Mouse (Mus musculus) hindbrain, embryonic 15.5 days (tissue): ENCODE measurements around the gene Slc5a10. TPM values are rescaled to one million over a fixed set of nuclear protein-coding genes. Genes with fewer than 3 reads are reported as not detected.

ENCODE experiments used
- ATAC-seq: fragments of 200-750 bp; cut with Nextera tagmentation; 2 replicates; pipeline ENCODE4 v1.8.0; 2017; ENCODE audit warnings: low read depth, moderate number of reproducible peaks, moderate TSS enrichment; ENCODE audit not compliant: low FRiP score
- H3K27ac ChIP-seq: fragments of 300-500 bp; sonication (generic); replicated peaks from 2 replicates; pipeline ENCODE4 v1.5.1; 2015; ENCODE audit warnings: mild to moderate bottlenecking, inconsistent platforms
- H3K27me3 ChIP-seq: fragments of 300-500 bp; sonication (generic); 2 replicates; pipeline ENCODE4 v1.6.1; 2015; ENCODE audit warnings: control low read depth, inconsistent platforms
- H3K36me3 ChIP-seq: fragments of 300-500 bp; sonication (generic); 2 replicates; pipeline ENCODE4 v1.6.1; 2015; ENCODE audit warnings: control low read depth, inconsistent platforms
- H3K4me1 ChIP-seq: fragments of 300-500 bp; sonication (generic); replicated peaks from 2 replicates; pipeline ENCODE4 v1.6.1; 2015; ENCODE audit warnings: control low read depth, inconsistent platforms
- H3K4me2 ChIP-seq: fragments of 300-500 bp; sonication (generic); 2 replicates; pipeline ENCODE4 v1.6.1; 2015; ENCODE audit warnings: moderate library complexity, mild to moderate bottlenecking, inconsistent platforms
- H3K4me3 ChIP-seq: fragments of 300-500 bp; sonication (generic); 2 replicates; pipeline ENCODE4 v1.5.1; 2015; ENCODE audit warnings: mild to moderate bottlenecking, inconsistent platforms
- H3K9ac ChIP-seq: fragments of 300-500 bp; sonication (generic); 2 replicates; pipeline ENCODE4 v1.6.1; 2015; ENCODE audit warnings: inconsistent platforms
- H3K9me3 ChIP-seq: fragments of 300-500 bp; sonication (generic); 2 replicates; pipeline ENCODE4 v1.6.1; 2016; ENCODE audit warnings: control low read depth, inconsistent platforms
- WGBS: fragments of 180-500 bp; shearing (Covaris S2); methylation state at CpG from one replicate; pipeline ENCODE4 v1.1.7; 2015; 5-methylcytosine and 5-hydroxymethylcytosine counted together
- polyA plus RNA-seq: library from polyadenylated mRNA; unstranded; fragments of >200 nt; fragmentation: Nextera tagmentation; extraction: Ambion mirVana; gene quantifications from 2 replicates; pipeline ENCODE4 v1.2.1, GENCODE M21; 2015

Slc5a10 gene
- polyA plus RNA-seq, 1 experiment from 2014 or later: not detected

DNA sequence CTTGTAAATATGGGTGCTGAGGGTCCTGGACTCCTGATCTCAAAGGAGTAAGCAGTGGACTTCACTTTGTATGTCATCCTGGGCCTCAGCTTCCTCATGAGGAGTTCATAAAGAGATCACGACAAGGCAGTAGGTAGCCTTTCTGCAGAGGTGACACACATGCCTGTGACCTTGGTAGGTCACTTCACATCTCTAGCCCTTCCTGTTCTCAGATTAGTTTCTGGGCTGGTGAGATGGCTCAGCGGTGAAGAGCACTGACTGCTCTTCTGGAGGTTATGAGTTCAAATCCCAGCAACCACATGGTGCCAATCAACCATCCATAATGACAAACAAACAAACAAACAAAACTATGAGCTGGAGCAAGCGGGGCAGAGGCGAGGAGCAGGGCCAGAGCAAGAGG is 42.9 kb downstream of the Slc5a10 start:
- 88% methylated on average over 4 of the region's 4 CpGs for WGBS
- peaks cover 7% of the 10 kb centered on the region; the same call in 1 of the 2 replicates for H3K27me3 ChIP-seq
- no peak overlapping the region for H3K9ac ChIP-seq
- H3K9me3 ChIP-seq: no peaks in the 10 kb centered on the region
- no peak overlapping the region for H3K27ac ChIP-seq
- H3K4me1 ChIP-seq: peaks cover 15% of the 10 kb centered on the region
- H3K36me3 ChIP-seq: no peaks in the 10 kb centered on the region
- no peak for ATAC-seq
- H3K4me2 ChIP-seq: no peak overlapping the region
- H3K4me3 ChIP-seq: no peak overlapping the region

- Histone ChIP-seq H3K4me2 (no peak overlapping the region), H3K36me3 (no peaks in the 10 kb centered on the region), H3K9ac (no peak overlapping the region), H3K27me3 (0 out of 2 replicates have a peak, but pooled peaks cover 2% of the 10 kb centered on the region), H3K27ac (no peak overlapping the region), H3K9me3 (no peaks in the 10 kb centered on the region), H3K4me3 (no peak overlapping the region), H3K4me1 (peaks cover 15% of the 10 kb centered on the region)
- WGBS: 78% methylated on average over 7 of the region's 7 CpGs
- no peak for ATAC-seq
Measured at GRCm38 (mm10) chr11:61676216-61676854, 44.3 kb downstream of the Slc5a10 start.

- 62% methylated on average over 2 of the region's 2 CpGs for WGBS
- H3K27ac ChIP-seq: no peak overlapping the region
- H3K9me3 ChIP-seq: no peaks in the 10 kb centered on the region
- ATAC-seq: no peak
- H3K27me3 ChIP-seq: 0 out of 2 replicates have a peak, but pooled peaks cover 2% of the 10 kb centered on the region
- no peak overlapping the region for H3K4me2 ChIP-seq
- H3K4me3 ChIP-seq: no peak overlapping the region
- no peak overlapping the region for H3K9ac ChIP-seq
- H3K4me1 ChIP-seq: peaks cover 15% of the 10 kb centered on the region
- no peaks in the 10 kb centered on the region for H3K36me3 ChIP-seq
Measured at GRCm38 (mm10) chr11:61675332-61675731, 45.3 kb downstream of the Slc5a10 start.

GRCm38 (mm10) chr11:61674839-61675159 is 45.8 kb downstream of the Slc5a10 start:
- H3K9me3 ChIP-seq: no peaks in the 10 kb centered on the region
- peaks cover 15% of the 10 kb centered on the region for H3K4me1 ChIP-seq
- WGBS: 6% methylated on average over 8 of the region's 8 CpGs
- H3K36me3 ChIP-seq: no peaks in the 10 kb centered on the region
- 0 out of 2 replicates have a peak, but pooled peaks cover 2% of the 10 kb centered on the region for H3K27me3 ChIP-seq
- peak overlapping the region; percentile 25; the same call in 1 of the 2 replicates for H3K4me2 ChIP-seq
- no peak overlapping the region for H3K4me3 ChIP-seq
- H3K9ac ChIP-seq: no peak overlapping the region
- no peak; the same call in 1 of the 2 replicates for ATAC-seq
- no peak overlapping the region for H3K27ac ChIP-seq

GRCm38 (mm10) chr11:61674151-61674838 is 46.3 kb downstream of the Slc5a10 start:
- no peak overlapping the region for H3K27ac ChIP-seq
- 0 out of 2 replicates have a peak, but pooled peaks cover 2% of the 10 kb centered on the region for H3K27me3 ChIP-seq
- peak; percentile 14; the same call in 1 of the 2 replicates for ATAC-seq
- no peak overlapping the region for H3K4me3 ChIP-seq
- no peaks in the 10 kb centered on the region for H3K9me3 ChIP-seq
- 21% methylated on average over 19 of the region's 19 CpGs for WGBS
- H3K4me1 ChIP-seq: peaks cover 15% of the 10 kb centered on the region
- no peak overlapping the region for H3K9ac ChIP-seq
- H3K36me3 ChIP-seq: no peaks in the 10 kb centered on the region
- H3K4me2 ChIP-seq: peak overlapping the region; percentile 25; the same call in 1 of the 2 replicates

- Histone ChIP-seq H3K9ac (no peak overlapping the region), H3K9me3 (no peaks in the 10 kb centered on the region), H3K36me3 (no peaks in the 10 kb centered on the region), H3K4me3 (no peak overlapping the region), H3K4me2 (no peak overlapping the region), H3K27me3 (0 out of 2 replicates have a peak, but pooled peaks cover 2% of the 10 kb centered on the region), H3K4me1 (peaks cover 15% of the 10 kb centered on the region), H3K27ac (no peak overlapping the region)
- ATAC-seq: no peak
- WGBS: 34% methylated on average over 8 of the region's 8 CpGs
Measured at GRCm38 (mm10) chr11:61673686-61674085, 46.9 kb downstream of the Slc5a10 start.

GRCm38 (mm10) chr11:61671781-61672383 is 48.7 kb downstream of the Slc5a10 start:
- 68% methylated on average over 19 of the region's 19 CpGs for WGBS
- H3K27ac ChIP-seq: no peak overlapping the region
- H3K9ac ChIP-seq: no peak overlapping the region
- no peaks in the 10 kb centered on the region for H3K9me3 ChIP-seq
- ATAC-seq: no peak
- no peaks in the 10 kb centered on the region for H3K36me3 ChIP-seq
- H3K4me3 ChIP-seq: no peak overlapping the region
- H3K4me2 ChIP-seq: no peak overlapping the region
- H3K4me1 ChIP-seq: peaks cover 15% of the 10 kb centered on the region
- 0 out of 2 replicates have a peak, but pooled peaks cover 2% of the 10 kb centered on the region for H3K27me3 ChIP-seq

DNA sequence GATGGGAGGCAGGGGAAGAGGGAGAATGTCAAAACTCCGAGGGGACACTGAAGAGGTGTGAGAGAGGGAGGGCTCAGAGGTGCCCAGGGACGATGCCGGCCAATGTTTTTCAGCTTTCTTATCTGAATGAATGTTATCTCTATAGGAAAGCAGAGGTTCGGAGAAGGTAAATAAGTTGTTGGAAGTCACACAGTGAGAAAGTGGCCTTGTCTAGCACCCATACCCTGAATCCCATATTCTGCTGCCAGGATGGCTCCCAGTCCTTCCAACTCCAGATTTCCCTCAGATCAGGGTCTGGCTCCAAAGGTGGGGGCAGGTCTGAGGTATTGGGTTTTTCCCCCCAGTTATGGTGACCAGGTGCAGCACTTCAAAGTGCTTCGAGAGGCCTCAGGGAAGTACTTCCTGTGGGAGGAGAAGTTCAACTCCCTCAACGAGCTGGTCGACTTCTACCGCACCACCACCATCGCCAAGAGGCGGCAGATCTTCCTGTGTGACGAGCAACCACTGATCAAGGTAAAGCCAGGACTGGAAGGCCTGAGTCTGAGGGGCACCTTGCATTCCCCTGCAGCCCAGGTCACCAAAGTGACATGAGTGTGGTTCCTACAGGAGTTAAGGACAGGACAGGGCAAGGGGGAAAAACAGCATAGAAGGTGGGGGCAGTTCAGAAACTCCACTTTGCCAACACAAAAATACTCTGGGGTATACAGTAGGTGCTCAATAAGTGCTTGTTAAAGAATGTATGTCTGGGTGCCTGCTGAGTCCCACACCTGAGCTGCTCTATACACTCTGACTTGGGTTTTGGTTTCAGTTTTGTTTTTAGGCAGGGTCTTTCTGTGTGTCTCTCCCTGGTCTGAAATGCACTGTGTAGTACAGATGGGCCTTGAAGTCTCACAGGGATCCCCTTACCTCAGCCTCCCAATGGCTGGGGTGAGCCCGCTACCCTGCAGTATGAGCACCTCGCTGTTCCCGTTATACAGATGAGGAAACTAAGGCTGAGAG is 50.8 kb downstream of the Slc5a10 start:
- no peak overlapping the region for H3K4me2 ChIP-seq
- WGBS: 88% methylated on average over 14 of the region's 14 CpGs
- H3K27me3 ChIP-seq: 0 out of 2 replicates have a peak, but pooled peaks cover 2% of the 10 kb centered on the region
- H3K9me3 ChIP-seq: no peaks in the 10 kb centered on the region
- no peak overlapping the region for H3K27ac ChIP-seq
- H3K9ac ChIP-seq: no peak overlapping the region
- no peak overlapping the region for H3K4me3 ChIP-seq
- H3K4me1 ChIP-seq: peaks cover 8% of the 10 kb centered on the region
- H3K36me3 ChIP-seq: no peaks in the 10 kb centered on the region
- ATAC-seq: no peak

DNA sequence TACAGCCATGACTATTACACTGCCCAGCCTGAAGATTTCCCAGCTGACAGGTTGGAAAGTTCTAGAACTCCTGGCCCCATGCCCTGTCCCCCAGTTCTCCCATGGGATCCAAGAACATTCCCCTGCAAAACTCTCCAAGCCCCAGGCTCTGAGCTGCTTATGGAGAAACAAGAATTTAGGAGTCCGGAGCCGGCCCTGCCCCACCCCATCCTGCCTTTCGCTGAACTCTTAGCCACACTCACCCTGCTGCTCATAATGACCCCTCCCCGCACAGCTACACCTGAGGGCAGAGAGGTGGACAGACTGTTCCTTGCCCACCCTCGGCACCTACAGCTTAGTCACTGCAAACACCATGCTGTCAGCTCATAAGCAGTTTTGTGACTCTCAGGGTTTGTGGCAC is 52.8 kb downstream of the Slc5a10 start:
- Histone ChIP-seq H3K9me3 (no peaks in the 10 kb centered on the region), H3K4me1 (no peaks in the 10 kb centered on the region), H3K36me3 (no peaks in the 10 kb centered on the region), H3K4me2 (no peak overlapping the region), H3K9ac (no peak overlapping the region), H3K27ac (no peak overlapping the region), H3K4me3 (no peak overlapping the region), H3K27me3 (no peaks in the 10 kb centered on the region)
- ATAC-seq: no peak
- 86% methylated on average over 5 of the region's 5 CpGs for WGBS

GRCm38 (mm10) chr11:61667248-61667647 is 53.4 kb downstream of the Slc5a10 start:
- H3K4me3 ChIP-seq: no peak overlapping the region
- no peaks in the 10 kb centered on the region for H3K27me3 ChIP-seq
- no peak overlapping the region for H3K27ac ChIP-seq
- H3K4me1 ChIP-seq: no peaks in the 10 kb centered on the region
- no peak for ATAC-seq
- H3K4me2 ChIP-seq: no peak overlapping the region
- WGBS: 77% methylated on average over 5 of the region's 5 CpGs
- no peak overlapping the region for H3K9ac ChIP-seq
- no peaks in the 10 kb centered on the region for H3K36me3 ChIP-seq
- H3K9me3 ChIP-seq: no peaks in the 10 kb centered on the region

- Histone ChIP-seq H3K36me3 (no peaks in the 10 kb centered on the region), H3K4me1 (no peaks in the 10 kb centered on the region), H3K27ac (no peak overlapping the region), H3K9me3 (no peaks in the 10 kb centered on the region), H3K4me2 (no peak overlapping the region), H3K9ac (no peak overlapping the region), H3K27me3 (no peaks in the 10 kb centered on the region), H3K4me3 (no peak overlapping the region)
- whole genome bisulfite sequencing: 46% methylated on average over 7 of the region's 7 CpGs
- ATAC-seq: no peak
Measured at GRCm38 (mm10) chr11:61665991-61666799, 54.4 kb downstream of the Slc5a10 start.
